Mouse (Mus musculus): ENCODE data around the gene Tmem179.

Tmem179 gene

GRCm38 (mm10) chr12:112539466-112539965, 23.0 kb upstream of the Tmem179 start:
- ATAC-seq (ENCODE audit: insufficient number of reproducible peaks, low FRiP score, low TSS enrichment), result no peak

- ATAC-seq (ENCODE audit: insufficient number of reproducible peaks, low FRiP score, low TSS enrichment), result no peak
Measured at GRCm38 (mm10) chr12:112538356-112538755, 21.8 kb upstream of the Tmem179 start.

GRCm38 (mm10) chr12:112537233-112537632, 20.7 kb upstream of the Tmem179 start:
- no peak for ATAC-seq (ENCODE audit: insufficient number of reproducible peaks, low FRiP score, low TSS enrichment)

- no peak for ATAC-seq (ENCODE audit: insufficient number of reproducible peaks, low FRiP score, low TSS enrichment)
Measured at GRCm38 (mm10) chr12:112533758-112534157, 17.2 kb upstream of the Tmem179 start.

- no peak for ATAC-seq (ENCODE audit: insufficient number of reproducible peaks, low FRiP score, low TSS enrichment)
Measured at GRCm38 (mm10) chr12:112518105-112518504, 1.6 kb upstream of the Tmem179 start.

GRCm38 (mm10) chr12:112514897-112515296, 1.6 kb downstream of the Tmem179 start:
- no peak for ATAC-seq (ENCODE audit: insufficient number of reproducible peaks, low FRiP score, low TSS enrichment)

- no peak for ATAC-seq (ENCODE audit: insufficient number of reproducible peaks, low FRiP score, low TSS enrichment)
Measured at GRCm38 (mm10) chr12:112510733-112511372, 5.7 kb downstream of the Tmem179 start.

GRCm38 (mm10) chr12:112510365-112510732, 6.2 kb downstream of the Tmem179 start:
- ATAC-seq (ENCODE audit: insufficient number of reproducible peaks, low FRiP score, low TSS enrichment), result no peak

GRCm38 (mm10) chr12:112507984-112508383, 8.6 kb downstream of the Tmem179 start:
- no peak for ATAC-seq (ENCODE audit: insufficient number of reproducible peaks, low FRiP score, low TSS enrichment)

- no peak for ATAC-seq (ENCODE audit: insufficient number of reproducible peaks, low FRiP score, low TSS enrichment)
Measured at GRCm38 (mm10) chr12:112507264-112507663, 9.3 kb downstream of the Tmem179 start.

- no peak for ATAC-seq (ENCODE audit: insufficient number of reproducible peaks, low FRiP score, low TSS enrichment)
Measured at GRCm38 (mm10) chr12:112506267-112506666, 10.3 kb downstream of the Tmem179 start.

GRCm38 (mm10) chr12:112503003-112503771, 13.4 kb downstream of the Tmem179 start:
- no peak for ATAC-seq (ENCODE audit: insufficient number of reproducible peaks, low FRiP score, low TSS enrichment)

- no peak for ATAC-seq (ENCODE audit: insufficient number of reproducible peaks, low FRiP score, low TSS enrichment)
Measured at GRCm38 (mm10) chr12:112498683-112499082, 17.9 kb downstream of the Tmem179 start.

GRCm38 (mm10) chr12:112497731-112498130, 18.8 kb downstream of the Tmem179 start:
- no peak for ATAC-seq (ENCODE audit: insufficient number of reproducible peaks, low FRiP score, low TSS enrichment)

- no peak for ATAC-seq (ENCODE audit: insufficient number of reproducible peaks, low FRiP score, low TSS enrichment)
Measured at GRCm38 (mm10) chr12:112496136-112496535, 20.4 kb downstream of the Tmem179 start.

- no peak for ATAC-seq (ENCODE audit: insufficient number of reproducible peaks, low FRiP score, low TSS enrichment)
Measured at GRCm38 (mm10) chr12:112490444-112490939, 26.1 kb downstream of the Tmem179 start.

GRCm38 (mm10) chr12:112489535-112489934, 27.0 kb downstream of the Tmem179 start:
- no peak for ATAC-seq (ENCODE audit: insufficient number of reproducible peaks, low FRiP score, low TSS enrichment)

- no peak for ATAC-seq (ENCODE audit: insufficient number of reproducible peaks, low FRiP score, low TSS enrichment)
Measured at GRCm38 (mm10) chr12:112489134-112489533, 27.4 kb downstream of the Tmem179 start, which contains the start of gene A530016L24Rik. Gene A530016L24Rik, plus strand, starts transcription at chr12:112489448.

GRCm38 (mm10) chr12:112473777-112474176, 42.8 kb downstream of the Tmem179 start:
- peak; percentile 49; the same call in 1 of the 2 replicates for ATAC-seq (ENCODE audit: insufficient number of reproducible peaks, low FRiP score, low TSS enrichment)

- no peak for ATAC-seq (ENCODE audit: insufficient number of reproducible peaks, low FRiP score, low TSS enrichment)
Measured at GRCm38 (mm10) chr12:112470216-112470615, 46.3 kb downstream of the Tmem179 start.

- ATAC-seq (ENCODE audit: insufficient number of reproducible peaks, low FRiP score, low TSS enrichment), result no peak
Measured at GRCm38 (mm10) chr12:112469393-112469792, 47.2 kb downstream of the Tmem179 start.

Measured in cerebellum, adult (tissue).